Comparison of ENCODE assay signal across 28 mouse cellular contexts in the genomic region with DNA sequence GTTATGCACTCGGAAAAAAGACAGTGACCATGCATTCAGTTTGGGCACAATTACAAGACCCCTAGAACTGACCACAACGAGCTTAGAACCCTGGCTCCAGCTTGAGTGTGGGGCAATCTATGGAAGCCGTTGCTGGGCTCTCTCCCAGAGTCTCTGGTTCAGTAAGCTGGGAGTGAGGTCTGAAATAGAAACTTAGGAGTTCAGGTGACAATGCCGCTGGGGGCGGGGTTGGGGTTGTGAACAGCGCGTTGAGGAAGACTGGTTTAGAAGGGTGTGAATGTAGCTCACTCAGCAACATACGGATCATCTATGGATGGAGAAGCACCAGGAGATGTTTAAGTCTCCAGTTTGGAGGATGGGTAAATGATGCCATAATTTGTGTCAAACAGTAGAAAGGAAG.
"Had no signal": no experiment of that assay in that cellular context is flagged by ENCODE, and none has a peak within 500 bp of the region (broad histone marks: within the 10 kb centered on the region; RNA-seq: fewer than 3 reads in every experiment).

No protein-coding gene starts in this region.

- ATAC-seq: forebrain, embryonic 13.5 days; forebrain, embryonic 14.5 days; forebrain, embryonic 15.5 days; forebrain, embryonic 16.5 days; forebrain, postnatal 0 days had no signal

- DNase-seq: cerebellum, adult 2 months; cerebellum, adult 8-10 months; cerebellum, adult 9-10 months; cerebellum, adult 9-11 months; cerebellum, postnatal 10 days; cerebellum, postnatal 14 days; cerebellum, postnatal 25 days; cerebellum, postnatal 36 days; embryo, embryonic 11 days; forebrain, postnatal 0 days; gastrocnemius, adult 2 months; gastrocnemius, postnatal 10 days; gastrocnemius, postnatal 14 days; gastrocnemius, postnatal 25 days; gastrocnemius, postnatal 36 days; heart, adult 18-20 months; heart, adult 2 months had no signal

- H3K9ac ChIP-seq: embryonic facial prominence, embryonic 12.5 days; embryonic facial prominence, embryonic 13.5 days; embryonic facial prominence, embryonic 15.5 days; forebrain, embryonic 12.5 days; forebrain, embryonic 13.5 days; forebrain, embryonic 15.5 days; forebrain, postnatal 0 days had no signal

- H3K36me3 ChIP-seq: embryonic facial prominence, embryonic 10.5 days; embryonic facial prominence, embryonic 12.5 days; embryonic facial prominence, embryonic 13.5 days; embryonic facial prominence, embryonic 15.5 days; forebrain, embryonic 10.5 days; forebrain, embryonic 12.5 days; forebrain, embryonic 15.5 days had no signal

- H3K4me3 ChIP-seq: embryonic facial prominence, embryonic 10.5 days; embryonic facial prominence, embryonic 12.5 days; embryonic facial prominence, embryonic 13.5 days; embryonic facial prominence, embryonic 15.5 days; erythroblast, embryonic 14.5 days; forebrain, embryonic 10.5 days; forebrain, embryonic 12.5 days; forebrain, embryonic 13.5 days; forebrain, embryonic 15.5 days; gastrocnemius, adult 2 months; heart, adult 2 months had no signal

- H3K27me3 ChIP-seq: embryonic facial prominence, embryonic 12.5 days; embryonic facial prominence, embryonic 13.5 days; embryonic facial prominence, embryonic 15.5 days; forebrain, embryonic 12.5 days; forebrain, embryonic 13.5 days; forebrain, embryonic 15.5 days had no signal

- H3K9me3 ChIP-seq: embryonic facial prominence, embryonic 10.5 days; embryonic facial prominence, embryonic 12.5 days; embryonic facial prominence, embryonic 13.5 days; embryonic facial prominence, embryonic 15.5 days; forebrain, embryonic 10.5 days; forebrain, embryonic 12.5 days; forebrain, embryonic 13.5 days; forebrain, embryonic 15.5 days had no signal

- H3K27ac ChIP-seq: embryonic facial prominence, embryonic 10.5 days; embryonic facial prominence, embryonic 12.5 days; embryonic facial prominence, embryonic 13.5 days; embryonic facial prominence, embryonic 15.5 days; forebrain, embryonic 10.5 days; forebrain, embryonic 12.5 days; forebrain, embryonic 13.5 days; forebrain, embryonic 15.5 days; gastrocnemius, adult 2 months; heart, adult 2 months had no signal

- H3K4me2 ChIP-seq: embryonic facial prominence, embryonic 12.5 days; embryonic facial prominence, embryonic 13.5 days; embryonic facial prominence, embryonic 15.5 days; forebrain, embryonic 12.5 days; forebrain, embryonic 13.5 days; forebrain, embryonic 15.5 days had no signal
